Mouse (Mus musculus): ENCODE measurements around the gene Diaph3.

DNA sequence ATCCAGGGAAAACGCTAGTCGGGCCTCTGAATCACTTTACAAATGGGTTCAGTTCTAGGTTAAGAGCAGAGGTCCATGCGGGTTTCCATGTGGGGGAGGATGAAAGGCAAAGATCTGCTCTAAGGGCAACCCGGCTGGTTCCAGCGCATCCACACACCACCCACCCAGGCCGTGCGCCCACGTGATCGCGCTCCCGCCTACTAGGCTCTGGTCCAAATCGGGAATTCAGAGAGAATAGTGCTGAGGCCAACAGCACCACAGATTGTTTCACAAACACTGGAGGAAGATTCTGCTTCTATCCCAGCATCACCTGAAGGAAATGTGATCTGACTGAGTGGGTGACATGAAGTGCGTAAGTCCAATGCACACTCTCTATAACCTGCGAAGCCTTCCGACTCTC, 17.9 kb downstream of the Diaph3 start:
- TF ChIP-seq CTCF (IDR thresholded peaks at IDR 0.05; ENCODE audit: low read depth) (no peak), EP300 (IDR thresholded peaks at IDR 0.05; ENCODE audit: low read depth) (no peak)
